Mouse (Mus musculus): ENCODE measurements around the gene Tspan11. TPM values are rescaled to one million over a fixed set of nuclear protein-coding genes. Genes with fewer than 3 reads are reported as not detected.

Tspan11 gene
- total and polyA plus RNA-seq, 3 experiments, result not detected

GRCm38 (mm10) chr6:127855711-127856295 is 31.6 kb upstream of the Tspan11 start:
- Histone ChIP-seq H3K36me3 (replicated peaks in 1 of 2; ENCODE audit: control insufficient read depth in 1 of 2, insufficient read depth in 1 of 2, low read length in 1 of 2) (no peaks in the 10 kb centered on the region), H3K79me2 (replicated peaks; ENCODE audit: control insufficient read depth, extremely low read depth, insufficient read depth, poor library complexity, severe bottlenecking) (no peaks in the 10 kb centered on the region), H3K4me3 (replicated peaks in 1 of 3; ENCODE audit: low read depth in 2 of 3, low read length in 2 of 3, poor library complexity in 1 of 3) (no peak overlapping the region), H3K9me3 (replicated peaks; ENCODE audit: low read length) (no peaks in the 10 kb centered on the region), H3K27me3 (replicated peaks) (peaks cover 71% of the 10 kb centered on the region), H3K4me2 (ENCODE audit: insufficient read depth, low read depth, poor library complexity, severe bottlenecking) (no peak overlapping the region), H3K27ac (ENCODE audit: insufficient read depth, low read depth) (no peak overlapping the region), H3K4me1 (ENCODE audit: control insufficient read depth in 1 of 2, insufficient read depth in 2 of 2) (no peaks in the 10 kb centered on the region), H3K9ac (ENCODE audit: insufficient read depth, low read depth) (no peak overlapping the region)
- dilution Hi-C loops (cut with MboI; ENCODE audit: extremely low pct_ligation_motif_present, extremely low pct_unique_long_range_greater_than_20kb, low sequenced_read_pairs) (no loop called here), in situ Hi-C loops (cut with MboI; ENCODE audit: low pct_ligation_motif_present, low pct_unique_long_range_greater_than_20kb, low sequenced_read_pairs) (no loop called here)
- DNase-seq (ENCODE audit: extremely low read depth), result no peak
- TF ChIP-seq ZMIZ1 (IDR thresholded peaks at IDR 0.05; ENCODE audit: low read depth, low read length) (no peak), IRF4 (IDR thresholded peaks at IDR 0.05; ENCODE audit: low read depth, low read length) (no peak), POLR2A (IDR thresholded peaks at IDR 0.05; ENCODE audit: low read depth, low read length) (no peak), USF1 (IDR thresholded peaks at IDR 0.05; ENCODE audit: low read depth, low read length) (no peak), GABPA (IDR thresholded peaks at IDR 0.05; ENCODE audit: insufficient replicate concordance, low read depth, low read length) (no peak), MEF2A (IDR thresholded peaks at IDR 0.05; ENCODE audit: borderline replicate concordance, low read depth, low read length) (no peak), CTCF (conservative IDR thresholded peaks at IDR 0.05 in 1 of 2, IDR thresholded peaks at IDR 0.05 in 1 of 2; ENCODE audit: low read depth in 2 of 2, low read length in 2 of 2) (no peak), UBTF (IDR thresholded peaks at IDR 0.05; ENCODE audit: low read depth, low read length) (no peak), POLR2AphosphoS2 (IDR thresholded peaks at IDR 0.05; ENCODE audit: low read depth, low read length) (no peak), RCOR1 (conservative IDR thresholded peaks at IDR 0.05; ENCODE audit: low read depth, low read length) (no peak), USF2 (conservative IDR thresholded peaks at IDR 0.05; ENCODE audit: low read depth, low read length) (no peak)

DNA sequence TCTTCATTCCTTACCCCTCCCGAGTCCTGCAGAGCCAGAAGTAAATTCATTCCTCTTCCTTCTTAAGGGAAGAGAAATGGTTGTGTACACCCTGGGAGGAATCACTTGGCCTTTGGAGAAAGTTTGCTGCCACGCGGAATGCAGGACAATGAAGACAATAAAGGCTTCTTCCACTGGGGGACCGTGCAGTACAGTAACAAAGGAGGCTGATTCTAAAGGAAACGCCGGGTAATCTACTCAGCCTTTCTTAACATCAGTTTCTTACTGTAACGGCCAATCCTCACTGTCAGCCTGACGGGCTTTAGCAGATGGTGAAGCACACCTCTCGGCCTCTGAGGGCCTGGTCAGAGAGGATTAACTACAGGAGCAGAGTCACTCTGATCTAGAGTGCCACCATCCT is 25.4 kb upstream of the Tspan11 start:
- H3K36me3 ChIP-seq (replicated peaks in 1 of 2; ENCODE audit: control insufficient read depth in 1 of 2, insufficient read depth in 1 of 2, low read length in 1 of 2), result no peaks in the 10 kb centered on the region
- no peak overlapping the region for H3K4me3 ChIP-seq (replicated peaks in 1 of 3; ENCODE audit: low read depth in 2 of 3, low read length in 2 of 3, poor library complexity in 1 of 3)
- H3K27me3 ChIP-seq (replicated peaks), result peaks cover 67% of the 10 kb centered on the region
- dilution Hi-C loops (cut with MboI; ENCODE audit: extremely low pct_ligation_motif_present, extremely low pct_unique_long_range_greater_than_20kb, low sequenced_read_pairs) (no loop called here), in situ Hi-C loops (cut with MboI; ENCODE audit: low pct_ligation_motif_present, low pct_unique_long_range_greater_than_20kb, low sequenced_read_pairs) (no loop called here)
- no peaks in the 10 kb centered on the region for H3K9me3 ChIP-seq (replicated peaks; ENCODE audit: low read length)
- H3K27ac ChIP-seq (ENCODE audit: insufficient read depth, low read depth), result no peak overlapping the region
- TF ChIP-seq GABPA (IDR thresholded peaks at IDR 0.05; ENCODE audit: insufficient replicate concordance, low read depth, low read length) (no peak), USF2 (conservative IDR thresholded peaks at IDR 0.05; ENCODE audit: low read depth, low read length) (no peak), CHD1 (IDR thresholded peaks at IDR 0.05; ENCODE audit: low read depth, low read length) (no peak), TBP (conservative IDR thresholded peaks at IDR 0.05; ENCODE audit: low read depth, low read length) (no peak), POLR2A (IDR thresholded peaks at IDR 0.05; ENCODE audit: low read depth, low read length) (no peak), KAT2A (IDR thresholded peaks at IDR 0.05; ENCODE audit: insufficient replicate concordance, low read length) (no peak), UBTF (IDR thresholded peaks at IDR 0.05; ENCODE audit: low read depth, low read length) (no peak), MAFK (IDR thresholded peaks at IDR 0.05; ENCODE audit: insufficient replicate concordance, low read length) (no peak), TCF12 (IDR thresholded peaks at IDR 0.05; ENCODE audit: low read depth, low read length) (no peak), MAX (IDR thresholded peaks at IDR 0.05; ENCODE audit: low read length) (no peak), MEF2A (IDR thresholded peaks at IDR 0.05; ENCODE audit: borderline replicate concordance, low read depth, low read length) (no peak), JUN (IDR thresholded peaks at IDR 0.05; ENCODE audit: insufficient read depth, low read depth, low read length) (no peak), ELF1 (IDR thresholded peaks at IDR 0.05; ENCODE audit: low read depth, low read length) (no peak)
- H3K79me2 ChIP-seq (replicated peaks; ENCODE audit: control insufficient read depth, extremely low read depth, insufficient read depth, poor library complexity, severe bottlenecking), result no peaks in the 10 kb centered on the region
- no peaks in the 10 kb centered on the region for H3K4me1 ChIP-seq (ENCODE audit: control insufficient read depth in 1 of 2, insufficient read depth in 2 of 2)
- no peak overlapping the region for H3K9ac ChIP-seq (ENCODE audit: insufficient read depth, low read depth)
- no peak overlapping the region for H3K4me2 ChIP-seq (ENCODE audit: insufficient read depth, low read depth, poor library complexity, severe bottlenecking)
- DNase-seq (ENCODE audit: extremely low read depth), result no peak

All from CH12.LX (cell line).